Mouse (Mus musculus): ENCODE results near the gene Slfn8.
"Not testable (repeated sequence)": the region's sequence is repeated elsewhere in the genome, so short reads cannot be mapped to it uniquely, and the experiment has no call there.

DNA sequence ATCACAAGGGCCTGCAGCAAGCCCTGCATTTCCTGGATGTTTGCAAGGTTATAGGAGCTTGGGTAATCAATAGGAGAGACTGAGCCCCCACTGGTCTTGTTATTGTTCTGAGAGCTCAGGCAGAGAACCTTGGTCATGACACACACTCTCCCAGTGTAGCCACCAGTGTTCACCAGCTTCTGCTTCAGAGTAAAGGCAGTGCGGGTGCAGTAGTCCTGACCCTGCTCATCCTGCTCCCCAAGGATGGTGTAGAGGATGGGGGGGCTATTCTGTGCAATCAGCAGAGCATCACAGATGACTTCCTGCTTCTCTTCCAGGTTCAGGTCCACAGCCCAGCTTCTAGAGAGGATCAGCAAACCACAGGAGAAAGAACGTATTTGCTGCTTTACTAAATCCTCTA is 38.2 kb downstream of the Slfn8 start:
- TF ChIP-seq CTCF (IDR thresholded peaks at IDR 0.05; ENCODE audit: low read depth); EP300 (optimal IDR thresholded peaks at IDR 0.05): not testable (repeated sequence)

Data from stomach, postnatal 0 days (tissue).